Mouse (Mus musculus): ENCODE data around the gene Myo1a. TPM values are rescaled to one million over a fixed set of nuclear protein-coding genes. Genes with fewer than 3 reads are reported as not detected.
A peak's percentile ranks its signal among the peaks of the same experiment; 100 is the strongest.

Myo1a gene
- polyA plus RNA-seq, 1 experiment from 2014 or later = 0.07 TPM

DNA sequence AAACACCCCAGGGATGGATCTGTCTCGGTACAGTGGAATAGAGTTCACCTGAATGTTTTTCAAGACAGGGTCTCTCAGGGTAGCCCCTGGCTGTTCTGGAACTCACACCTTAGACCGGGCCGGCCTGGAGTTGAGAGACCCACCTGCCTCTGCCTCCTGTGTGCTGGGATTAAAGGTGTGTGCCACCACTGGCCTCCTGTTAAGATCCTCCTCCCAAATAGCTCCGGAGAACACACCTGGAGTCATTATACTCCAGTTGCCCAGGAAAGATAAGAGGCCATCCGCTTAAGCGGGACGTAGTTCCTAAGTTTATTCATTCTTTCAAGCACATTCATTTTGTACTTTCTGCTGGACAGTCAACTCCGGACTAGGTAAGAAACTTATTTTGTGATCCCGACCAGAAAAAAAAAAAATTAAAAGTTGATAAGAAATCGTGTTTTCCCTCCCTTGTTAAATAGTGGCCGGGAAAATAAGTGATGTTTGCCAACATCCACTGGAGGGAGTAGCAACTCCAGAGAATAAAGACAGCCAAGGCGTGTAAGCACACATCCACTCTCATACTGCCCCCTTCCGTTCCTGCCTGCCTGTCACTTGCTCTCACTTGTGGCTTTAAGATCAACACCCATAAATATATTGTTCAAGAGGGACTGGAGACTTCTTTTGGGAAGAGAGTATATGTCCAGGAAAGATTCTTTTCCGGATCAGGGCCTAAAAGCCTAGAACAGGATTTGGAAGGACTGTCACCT lies 27.2 kb upstream of the Myo1a start:
- peak overlapping the region; percentile 82 for H3K27ac ChIP-seq (ENCODE audit: low read depth)
- H3K9ac ChIP-seq (replicated peaks) = peak overlapping the region; percentile 79
- no peak for ATAC-seq
- WGBS (ENCODE audit: insufficient replicate concordance) = 8% methylated on average over 14 of the region's 14 CpGs
- peaks cover 5% of the 10 kb centered on the region for H3K4me1 ChIP-seq (ENCODE audit: insufficient read depth)
- peak overlapping the region; percentile 91 for H3K4me3 ChIP-seq (ENCODE audit: low read depth, low read length)
- TF ChIP-seq EP300 (IDR thresholded peaks at IDR 0.05; ENCODE audit: low read depth) = no peak
- TF ChIP-seq CTCF (IDR thresholded peaks at IDR 0.05; ENCODE audit: low read depth) = peak; percentile 94
- H3K9me3 ChIP-seq (ENCODE audit: low read length) = no peaks in the 10 kb centered on the region
- peak; percentile 76 for DNase-seq
- no peaks in the 10 kb centered on the region for H3K27me3 ChIP-seq (ENCODE audit: insufficient read depth, low read length)
- H3K4me2 ChIP-seq (ENCODE audit: low read depth, low read length) = peak overlapping the region; percentile 97
- no peaks in the 10 kb centered on the region for H3K36me3 ChIP-seq (replicated peaks; ENCODE audit: insufficient read depth, low read length)

- WGBS (ENCODE audit: insufficient replicate concordance) = 85% methylated on average over 1 of the region's 1 CpGs
- DNase-seq = no peak
- Histone ChIP-seq H3K4me2 (ENCODE audit: low read depth, low read length) (no peak overlapping the region), H3K27ac (ENCODE audit: low read depth) (no peak overlapping the region), H3K36me3 (replicated peaks; ENCODE audit: insufficient read depth, low read length) (peaks cover 2% of the 10 kb centered on the region; the same call in 1 of the 2 replicates), H3K9ac (replicated peaks) (no peak overlapping the region), H3K4me1 (ENCODE audit: insufficient read depth) (peaks cover 5% of the 10 kb centered on the region), H3K9me3 (ENCODE audit: low read length) (no peaks in the 10 kb centered on the region), H3K27me3 (ENCODE audit: insufficient read depth, low read length) (no peaks in the 10 kb centered on the region), H3K4me3 (ENCODE audit: low read depth, low read length) (no peak overlapping the region)
- no peak for TF ChIP-seq EP300 (IDR thresholded peaks at IDR 0.05; ENCODE audit: low read depth)
- no peak for TF ChIP-seq CTCF (IDR thresholded peaks at IDR 0.05; ENCODE audit: low read depth)
- ATAC-seq = no peak
Observed at GRCm38 (mm10) chr10:127679208-127679607, 25.8 kb upstream of the Myo1a start.

GRCm38 (mm10) chr10:127679881-127680280 lies 25.1 kb upstream of the Myo1a start:
- no peak for DNase-seq
- H3K4me1 ChIP-seq (ENCODE audit: insufficient read depth) = peaks cover 5% of the 10 kb centered on the region
- H3K9ac ChIP-seq (replicated peaks) = no peak overlapping the region
- H3K9me3 ChIP-seq (ENCODE audit: low read length) = no peaks in the 10 kb centered on the region
- TF ChIP-seq CTCF (IDR thresholded peaks at IDR 0.05; ENCODE audit: low read depth) (no peak), EP300 (IDR thresholded peaks at IDR 0.05; ENCODE audit: low read depth) (no peak)
- 73% methylated on average over 3 of the region's 3 CpGs for WGBS (ENCODE audit: insufficient replicate concordance)
- peaks cover 2% of the 10 kb centered on the region; the same call in 1 of the 2 replicates for H3K36me3 ChIP-seq (replicated peaks; ENCODE audit: insufficient read depth, low read length)
- no peak overlapping the region for H3K27ac ChIP-seq (ENCODE audit: low read depth)
- H3K27me3 ChIP-seq (ENCODE audit: insufficient read depth, low read length) = no peaks in the 10 kb centered on the region
- no peak for ATAC-seq
- H3K4me3 ChIP-seq (ENCODE audit: low read depth, low read length) = no peak overlapping the region
- no peak overlapping the region for H3K4me2 ChIP-seq (ENCODE audit: low read depth, low read length)

DNA sequence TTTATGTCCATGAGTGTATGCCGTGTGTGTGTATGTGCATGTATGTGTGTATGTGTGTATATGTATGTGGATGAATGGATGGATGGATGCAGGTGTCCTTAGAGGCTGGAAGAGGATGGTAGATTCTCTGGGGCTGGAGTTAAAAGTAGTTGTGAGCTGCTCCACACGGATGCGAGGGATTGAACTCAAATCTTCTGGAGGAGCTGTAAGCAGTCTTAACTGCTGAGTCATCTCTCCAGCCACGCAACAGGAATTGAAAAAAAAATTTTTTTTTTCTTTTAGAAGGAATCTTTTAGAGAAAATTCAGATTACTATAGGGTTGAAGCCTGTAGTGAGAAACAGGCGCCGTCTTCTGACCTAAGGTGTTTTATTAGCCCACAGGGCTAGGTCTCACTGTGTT lies 22.1 kb upstream of the Myo1a start:
- no peak overlapping the region for H3K9ac ChIP-seq (replicated peaks)

DNA sequence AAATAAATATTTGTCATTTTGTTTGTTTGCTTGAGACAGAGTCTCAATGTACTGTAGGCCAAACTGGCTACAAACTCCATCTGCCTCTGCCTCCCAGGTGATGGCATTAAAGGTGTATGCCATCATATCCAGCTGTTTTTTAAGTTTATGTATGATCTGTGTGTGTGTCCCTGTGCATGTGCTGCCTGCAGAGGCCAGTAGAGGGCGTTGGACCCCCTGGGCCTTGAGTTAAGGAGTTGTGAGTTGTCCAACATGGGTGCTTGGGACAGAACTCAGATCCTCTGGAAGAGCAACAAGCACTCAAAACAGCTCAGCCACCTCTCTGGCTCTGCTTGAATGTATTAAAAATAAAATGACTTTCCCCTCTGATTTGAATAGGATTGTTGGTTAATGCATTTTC lies 13.9 kb upstream of the Myo1a start:
- H3K27ac ChIP-seq (ENCODE audit: low read depth) = no peak overlapping the region
- H3K36me3 ChIP-seq (replicated peaks; ENCODE audit: insufficient read depth, low read length) = peaks cover 27% of the 10 kb centered on the region
- no peak overlapping the region for H3K9ac ChIP-seq (replicated peaks)
- no peak overlapping the region for H3K4me3 ChIP-seq (ENCODE audit: low read depth, low read length)
- no peaks in the 10 kb centered on the region for H3K4me1 ChIP-seq (ENCODE audit: insufficient read depth)
- TF ChIP-seq CTCF (IDR thresholded peaks at IDR 0.05; ENCODE audit: low read depth) (peak; percentile 25), EP300 (IDR thresholded peaks at IDR 0.05; ENCODE audit: low read depth) (no peak)
- H3K27me3 ChIP-seq (ENCODE audit: insufficient read depth, low read length) = no peaks in the 10 kb centered on the region
- no peak overlapping the region for H3K4me2 ChIP-seq (ENCODE audit: low read depth, low read length)
- ATAC-seq (no peak), DNase-seq (no peak)
- no peaks in the 10 kb centered on the region for H3K9me3 ChIP-seq (ENCODE audit: low read length)
- WGBS (ENCODE audit: insufficient replicate concordance) = 20% methylated on average over 1 of the region's 1 CpGs

More for the DNA sequence above, 22.1 kb upstream of the Myo1a start:
- Histone ChIP-seq H3K27ac (ENCODE audit: low read depth) (no peak overlapping the region), H3K4me1 (ENCODE audit: insufficient read depth) (no peaks in the 10 kb centered on the region), H3K27me3 (ENCODE audit: insufficient read depth, low read length) (no peaks in the 10 kb centered on the region), H3K4me2 (ENCODE audit: low read depth, low read length) (no peak overlapping the region), H3K36me3 (replicated peaks; ENCODE audit: insufficient read depth, low read length) (peaks cover 2% of the 10 kb centered on the region; the same call in 1 of the 2 replicates), H3K9me3 (ENCODE audit: low read length) (no peaks in the 10 kb centered on the region), H3K4me3 (ENCODE audit: low read depth, low read length) (no peak overlapping the region)
- DNase-seq (no peak), ATAC-seq (no peak)
- TF ChIP-seq CTCF (IDR thresholded peaks at IDR 0.05; ENCODE audit: low read depth) (no peak), EP300 (IDR thresholded peaks at IDR 0.05; ENCODE audit: low read depth) (no peak)
- WGBS (ENCODE audit: insufficient replicate concordance) = 77% methylated on average over 6 of the region's 6 CpGs

DNA sequence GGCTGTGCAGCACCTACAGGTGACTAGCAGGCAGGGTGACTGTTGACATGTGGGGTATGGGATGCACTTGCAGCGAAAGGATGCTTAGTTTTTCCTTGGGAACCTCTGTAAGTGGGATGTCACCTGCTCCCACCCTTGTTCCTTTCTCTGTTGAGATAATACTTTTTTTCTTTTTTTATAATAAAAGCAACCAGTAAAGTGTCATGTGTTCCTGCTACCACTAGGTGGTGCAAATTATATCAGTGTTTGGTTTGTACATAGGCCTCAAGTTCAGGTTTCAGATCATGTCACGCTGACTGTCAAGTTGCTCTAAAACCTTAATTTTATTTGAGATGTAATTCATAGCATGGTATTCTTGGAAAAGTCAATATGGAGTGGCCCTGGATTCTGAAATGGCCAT lies 10.3 kb upstream of the Myo1a start:
- H3K27me3 ChIP-seq (ENCODE audit: insufficient read depth, low read length) = no peaks in the 10 kb centered on the region
- 39% methylated on average over 2 of the region's 2 CpGs for WGBS (ENCODE audit: insufficient replicate concordance)
- DNase-seq (no peak), ATAC-seq (no peak)
- TF ChIP-seq CTCF (IDR thresholded peaks at IDR 0.05; ENCODE audit: low read depth) (peak; percentile 79), EP300 (IDR thresholded peaks at IDR 0.05; ENCODE audit: low read depth) (no peak)
- H3K4me1 ChIP-seq (ENCODE audit: insufficient read depth) = no peaks in the 10 kb centered on the region
- H3K4me2 ChIP-seq (ENCODE audit: low read depth, low read length) = no peak overlapping the region
- no peak overlapping the region for H3K9ac ChIP-seq (replicated peaks)
- peaks cover 37% of the 10 kb centered on the region for H3K36me3 ChIP-seq (replicated peaks; ENCODE audit: insufficient read depth, low read length)
- no peak overlapping the region for H3K4me3 ChIP-seq (ENCODE audit: low read depth, low read length)
- no peak overlapping the region for H3K27ac ChIP-seq (ENCODE audit: low read depth)
- H3K9me3 ChIP-seq (ENCODE audit: low read length) = no peaks in the 10 kb centered on the region
